Mouse (Mus musculus) C2C12 (cell line): Measurements from ENCODE around the gene Aars.
"Not testable (repeated sequence)": the region's sequence is repeated elsewhere in the genome, so short reads cannot be mapped to it uniquely, and the experiment has no call there.

Source experiments
- CTCF ChIP-seq: IDR thresholded peaks from one replicate; pipeline ENCODE4 v1.5.1; 2011; ENCODE audit not compliant: control insufficient read depth, insufficient read depth, insufficient read length
- FOSL1 ChIP-seq: IDR thresholded peaks from one replicate; pipeline ENCODE4 v1.8.0; 2011; ENCODE audit warnings: mild to moderate bottlenecking, low read length; ENCODE audit not compliant: poor library complexity, insufficient read depth, severe bottlenecking
- MAX ChIP-seq: IDR thresholded peaks from one replicate; pipeline ENCODE4 v1.6.1; 2011; ENCODE audit warnings: mild to moderate bottlenecking, control low read depth
- USF1 ChIP-seq: IDR thresholded peaks from one replicate; pipeline ENCODE4 v1.6.1; 2011; ENCODE audit warnings: low read depth, mild to moderate bottlenecking, control low read depth, moderate library complexity

DNA sequence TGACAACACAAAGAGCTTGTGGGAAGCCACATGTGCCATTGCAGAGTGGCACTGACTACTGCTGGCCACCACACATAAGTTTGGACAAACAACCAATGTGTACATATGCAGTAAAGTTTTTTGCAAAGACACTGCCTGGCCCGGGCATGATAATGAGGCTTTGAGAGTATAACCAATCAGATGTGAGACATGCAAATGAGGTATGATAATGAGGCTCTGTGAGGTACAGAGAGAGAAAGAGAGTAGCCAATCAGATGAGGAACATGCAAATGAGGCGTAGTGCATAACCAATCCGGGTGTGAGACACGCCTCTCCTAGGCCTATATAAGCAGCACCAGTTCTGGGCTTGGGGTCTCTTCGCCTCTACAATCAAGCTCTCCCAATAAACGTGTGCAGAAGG, 59.4 kb downstream of the Aars start, which contains the start of gene Clec18a:
- not testable (repeated sequence) for TF ChIP-seq CTCF, USF1, MAX, FOSL1
